Mouse (Mus musculus): ENCODE data around the gene Ptgds.

Gene Ptgds

GRCm38 (mm10) chr2:25469969-25470368 lies at the start of gene Ptgds:
Ptgds (minus strand) TSS chr2:25470046.
- DNase-seq: no peak

GRCm38 (mm10) chr2:25509912-25510311 lies 40.1 kb upstream of the Ptgds start:
- no peak for DNase-seq

GRCm38 (mm10) chr2:25506964-25507363 lies 37.1 kb upstream of the Ptgds start:
- DNase-seq: no peak

GRCm38 (mm10) chr2:25505860-25506259 lies 36.0 kb upstream of the Ptgds start:
- no peak for DNase-seq

GRCm38 (mm10) chr2:25505000-25505399 lies 35.2 kb upstream of the Ptgds start:
- DNase-seq: no peak

- DNase-seq: no peak
Measured at GRCm38 (mm10) chr2:25504538-25504937, 34.7 kb upstream of the Ptgds start.

GRCm38 (mm10) chr2:25502726-25503125 lies 32.9 kb upstream of the Ptgds start:
- DNase-seq: no peak

- DNase-seq: no peak
Measured at GRCm38 (mm10) chr2:25501593-25502486, 32.0 kb upstream of the Ptgds start, which contains the start of gene C8g. C8g (minus strand) TSS chr2:25501719.

- DNase-seq: peak; percentile 72 to 81
Measured at GRCm38 (mm10) chr2:25500576-25501405, 30.9 kb upstream of the Ptgds start, which contains the start of gene Fbxw5. Fbxw5 (plus strand) TSS chr2:25500750.

- no peak for DNase-seq
Measured at GRCm38 (mm10) chr2:25500071-25500575, 30.3 kb upstream of the Ptgds start.

GRCm38 (mm10) chr2:25498622-25499478 lies 29.0 kb upstream of the Ptgds start:
- no peak for DNase-seq

- DNase-seq: no peak
Measured at GRCm38 (mm10) chr2:25497846-25498575, 28.2 kb upstream of the Ptgds start.

- no peak for DNase-seq
Measured at GRCm38 (mm10) chr2:25496462-25496861, 26.6 kb upstream of the Ptgds start.

- DNase-seq: no peak
Measured at GRCm38 (mm10) chr2:25493476-25493961, 23.7 kb upstream of the Ptgds start, which contains the start of gene Lcn12. Lcn12 (minus strand) TSS chr2:25493911.

GRCm38 (mm10) chr2:25492988-25493387 lies 23.1 kb upstream of the Ptgds start:
- no peak for DNase-seq

- DNase-seq: no peak
Measured at GRCm38 (mm10) chr2:25488671-25489068, 18.8 kb upstream of the Ptgds start.

- DNase-seq: no peak
Measured at GRCm38 (mm10) chr2:25487965-25488670, 18.3 kb upstream of the Ptgds start.

GRCm38 (mm10) chr2:25484901-25485647 lies 15.2 kb upstream of the Ptgds start:
- no peak for DNase-seq

- no peak for DNase-seq
Measured at GRCm38 (mm10) chr2:25482969-25483368, 13.1 kb upstream of the Ptgds start.

- DNase-seq: no peak
Measured at GRCm38 (mm10) chr2:25480541-25480940, 10.7 kb upstream of the Ptgds start.
